ENCODE assay signal across 8 mouse cellular contexts in genomic region chr11:69559183-69559582, GRCm38 (mm10). TPM values are rescaled to one million over a fixed set of nuclear protein-coding genes. Genes with fewer than 3 reads are reported as not detected.
DNase-seq lines count a peak whose midpoint lies in the region; ATAC-seq and TF ChIP-seq lines count a peak whose summit lies in the region.
"Had no signal": no experiment of that assay in that cellular context is flagged by ENCODE, and none has a peak within 500 bp of the region (broad histone marks: within the 10 kb centered on the region; RNA-seq: fewer than 3 reads in every experiment).

No protein-coding gene starts in this region.

- peak overlapping the region; percentile 80 for H3K4me2 ChIP-seq in midbrain, embryonic 13.5 days (replicated peaks)

- H3K4me3 ChIP-seq in cortical plate, adult 2 months (ENCODE audit: insufficient read depth, low read length): peak overlapping the region; percentile 48
- peak overlapping the region; percentile 84 for H3K4me3 ChIP-seq in forebrain, embryonic 10.5 days
- peak overlapping the region; percentile 94 for H3K4me3 ChIP-seq in midbrain, embryonic 13.5 days (replicated peaks)

- no peak for ATAC-seq in midbrain, embryonic 13.5 days
- ATAC-seq in megakaryocyte-erythroid progenitor cell, adult 5-6 weeks (replicated peaks; ENCODE audit: low FRiP score, low TSS enrichment, poor library complexity, severe bottlenecking): no peak

- no peak for TF ChIP-seq POLR2A in cortical plate, adult 2 months (IDR thresholded peaks at IDR 0.05; ENCODE audit: extremely low read depth, insufficient read depth, low read length)

- TF ChIP-seq CTCF in cortical plate, adult 2 months (IDR thresholded peaks at IDR 0.05; ENCODE audit: extremely low read depth, insufficient read depth, low read length): no peak

- peak overlapping the region; percentile 90; the same call in 1 of the 2 replicates for H3K27ac ChIP-seq in cortical plate, adult 2 months (ENCODE audit: insufficient read depth, low read length)
- peak overlapping the region; percentile 95 for H3K27ac ChIP-seq in forebrain, embryonic 10.5 days
- peak overlapping the region; percentile 92 for H3K27ac ChIP-seq in midbrain, embryonic 13.5 days
- H3K27ac ChIP-seq: liver, embryonic 14.5 days had no signal

- H3K9ac ChIP-seq in midbrain, embryonic 13.5 days (replicated peaks): peak overlapping the region; percentile 99
- H3K9ac ChIP-seq: liver, embryonic 14.5 days had no signal

- peaks cover 61% of the 10 kb centered on the region for H3K36me3 ChIP-seq in forebrain, embryonic 10.5 days (replicated peaks)
- peaks cover 43% of the 10 kb centered on the region for H3K36me3 ChIP-seq in midbrain, embryonic 13.5 days

- no peak for DNase-seq in forebrain, embryonic 10.5 days (ENCODE audit: extremely low spot score, low spot score)
- peak; percentile 77 for DNase-seq in heart, postnatal 4 days
- DNase-seq in T-cell, adult 2 months (ENCODE audit: low spot score): no peak
- DNase-seq in right cerebral cortex, postnatal 14 days: no peak

- peaks cover 62% of the 10 kb centered on the region for H3K27me3 ChIP-seq in forebrain, embryonic 10.5 days (ENCODE audit: poor library complexity, severe bottlenecking)
- H3K27me3 ChIP-seq in midbrain, embryonic 13.5 days: no peaks in the 10 kb centered on the region

- WGBS in forebrain, embryonic 10.5 days: 16% methylated on average over 5 of the region's 5 CpGs
- WGBS in midbrain, embryonic 13.5 days: 4% methylated on average over 5 of the region's 5 CpGs

- no peaks in the 10 kb centered on the region for H3K4me1 ChIP-seq in cortical plate, adult 2 months (ENCODE audit: control insufficient read depth, insufficient read depth, low read length)
- H3K4me1 ChIP-seq in forebrain, embryonic 10.5 days: peaks cover 99% of the 10 kb centered on the region
- peaks cover 79% of the 10 kb centered on the region for H3K4me1 ChIP-seq in midbrain, embryonic 13.5 days (replicated peaks)

- no peaks in the 10 kb centered on the region; the same call in 1 of the 2 replicates for H3K9me3 ChIP-seq in forebrain, embryonic 10.5 days
- no peaks in the 10 kb centered on the region for H3K9me3 ChIP-seq in midbrain, embryonic 13.5 days

RNA-seq across cellular contexts. Expression of gene Efnb3, which starts 0.8 kb away (rescaled TPM):
- 68.2 and 77.1 TPM in 2 replicates for polyA plus RNA-seq in cortical plate, adult 2 months (2012; rRNA removed)
- 27.9 and 28.7 TPM in 2 replicates for polyA plus RNA-seq in forebrain, embryonic 10.5 days (2016; fragmentation: Nextera tagmentation; extraction: Ambion mirVana)
- total RNA-seq in heart, postnatal 4 days (2021): 100 to 1,000 TPM in 1 of 2 experiments, 10 to 100 TPM in 1; 98.5 to 117 TPM
- polyA plus RNA-seq in midbrain, embryonic 13.5 days (2015; fragmentation: Nextera tagmentation; extraction: Ambion mirVana): 95.0 and 130 TPM in 2 replicates
- total RNA-seq in megakaryocyte-erythroid progenitor cell, adult 5-6 weeks (2014; fragmentation: Nextera tagmentation): 1.3 and 3.0 TPM in 2 replicates
- total RNA-seq in megakaryocyte-erythroid progenitor cell, adult 5-6 weeks (2017): 0.50 and 0.52 TPM in 2 replicates

RNA-seq across cellular contexts. Expression of gene Dnah2, which starts 10.3 kb away (rescaled TPM):
- 1.6 and 2.1 TPM in 2 replicates for polyA plus RNA-seq in cortical plate, adult 2 months (2012; rRNA removed)
- polyA plus RNA-seq in forebrain, embryonic 10.5 days (2016; fragmentation: Nextera tagmentation; extraction: Ambion mirVana): 1.5 TPM in 2 replicates
- total RNA-seq in heart, postnatal 4 days (2021): under 1 TPM; 0.20 to 0.50 TPM
- polyA plus RNA-seq in midbrain, embryonic 13.5 days (2015; fragmentation: Nextera tagmentation; extraction: Ambion mirVana): 2.2 and 2.7 TPM in 2 replicates
- total RNA-seq in megakaryocyte-erythroid progenitor cell, adult 5-6 weeks (2014; fragmentation: Nextera tagmentation): not detected in 2 replicates
- not detected in 2 replicates for total RNA-seq in megakaryocyte-erythroid progenitor cell, adult 5-6 weeks (2017)

RNA-seq across cellular contexts. Expression of gene Wrap53, which starts 20.9 kb away (rescaled TPM):
- polyA plus RNA-seq in cortical plate, adult 2 months (2012; rRNA removed): 13.6 and 14.3 TPM in 2 replicates
- 46.4 and 51.1 TPM in 2 replicates for polyA plus RNA-seq in forebrain, embryonic 10.5 days (2016; fragmentation: Nextera tagmentation; extraction: Ambion mirVana)
- total RNA-seq in heart, postnatal 4 days (2021): 1 to 10 TPM; 5.8 to 7.0 TPM
- polyA plus RNA-seq in midbrain, embryonic 13.5 days (2015; fragmentation: Nextera tagmentation; extraction: Ambion mirVana): 24.5 and 26.9 TPM in 2 replicates
- total RNA-seq in megakaryocyte-erythroid progenitor cell, adult 5-6 weeks (2014; fragmentation: Nextera tagmentation): 36.5 and 51.0 TPM in 2 replicates
- total RNA-seq in megakaryocyte-erythroid progenitor cell, adult 5-6 weeks (2017): 9.6 and 14.5 TPM in 2 replicates

RNA-seq across cellular contexts. Expression of gene Trp53, which starts 21.0 kb away (rescaled TPM):
- 33.9 and 35.1 TPM in 2 replicates for polyA plus RNA-seq in cortical plate, adult 2 months (2012; rRNA removed)
- 192 and 194 TPM in 2 replicates for polyA plus RNA-seq in forebrain, embryonic 10.5 days (2016; fragmentation: Nextera tagmentation; extraction: Ambion mirVana)
- total RNA-seq in heart, postnatal 4 days (2021): 10 to 100 TPM; 41.6 to 46.1 TPM
- polyA plus RNA-seq in midbrain, embryonic 13.5 days (2015; fragmentation: Nextera tagmentation; extraction: Ambion mirVana): 84.2 and 93.4 TPM in 2 replicates
- total RNA-seq in megakaryocyte-erythroid progenitor cell, adult 5-6 weeks (2014; fragmentation: Nextera tagmentation): 286 and 348 TPM in 2 replicates
- total RNA-seq in megakaryocyte-erythroid progenitor cell, adult 5-6 weeks (2017): 59.0 and 109 TPM in 2 replicates

RNA-seq across cellular contexts. Expression of gene Atp1b2, which starts 46.6 kb away (rescaled TPM):
- polyA plus RNA-seq in cortical plate, adult 2 months (2012; rRNA removed): 362 and 374 TPM in 2 replicates
- 4.3 and 4.6 TPM in 2 replicates for polyA plus RNA-seq in forebrain, embryonic 10.5 days (2016; fragmentation: Nextera tagmentation; extraction: Ambion mirVana)
- 10 to 100 TPM; 27.0 to 29.1 TPM for total RNA-seq in heart, postnatal 4 days (2021)
- 23.2 and 24.3 TPM in 2 replicates for polyA plus RNA-seq in midbrain, embryonic 13.5 days (2015; fragmentation: Nextera tagmentation; extraction: Ambion mirVana)
- total RNA-seq in megakaryocyte-erythroid progenitor cell, adult 5-6 weeks (2014; fragmentation: Nextera tagmentation): 291 and 408 TPM in 2 replicates
- total RNA-seq in megakaryocyte-erythroid progenitor cell, adult 5-6 weeks (2017): 32.8 and 68.9 TPM in 2 replicates
